Mouse (Mus musculus) midbrain, embryonic 14.5 days (tissue): ENCODE data around the gene Sh3bgrl2. TPM values are rescaled to one million over a fixed set of nuclear protein-coding genes. Genes with fewer than 3 reads are reported as not detected.

Source experiments
- ATAC-seq: fragments of 200-750 bp; cut with Nextera tagmentation; 2 replicates; pipeline ENCODE4 v1.8.0; 2017; ENCODE audit warnings: moderate number of reproducible peaks, moderate library complexity; ENCODE audit not compliant: low FRiP score, low TSS enrichment
- DNase-seq: peaks from one replicate; pipeline ENCODE4 v3.0.0-alpha.2; 2015
- H3K27ac ChIP-seq: fragments of 300-500 bp; sonication (generic); replicated peaks from 2 replicates; pipeline ENCODE4 v1.5.1; 2014; ENCODE audit warnings: mild to moderate bottlenecking, low read depth, low read length, moderate library complexity
- H3K27me3 ChIP-seq: fragments of 300-500 bp; sonication (generic); 2 replicates; pipeline ENCODE4 v1.6.1; 2014; ENCODE audit warnings: low read length, control low read depth, mixed read lengths; ENCODE audit not compliant: control insufficient read depth, insufficient read depth
- H3K36me3 ChIP-seq: fragments of 300-500 bp; sonication (generic); 2 replicates; pipeline ENCODE4 v1.6.1; 2014; ENCODE audit warnings: low read length, control low read depth; ENCODE audit not compliant: control insufficient read depth, insufficient read depth
- H3K4me1 ChIP-seq: fragments of 300-500 bp; sonication (generic); 2 replicates; pipeline ENCODE4 v1.6.1; 2014; ENCODE audit warnings: mild to moderate bottlenecking, antibody characterized with exemption, low read length, control low read depth; ENCODE audit not compliant: control insufficient read depth, insufficient read depth
- H3K4me2 ChIP-seq: fragments of 300-500 bp; sonication (generic); 2 replicates; pipeline ENCODE4 v1.6.1; 2014; ENCODE audit warnings: mild to moderate bottlenecking, low read length, moderate library complexity
- H3K4me3 ChIP-seq: fragments of 300-500 bp; sonication (generic); replicated peaks from 2 replicates; pipeline ENCODE4 v1.5.1; 2014; ENCODE audit warnings: low read depth, low read length
- H3K9ac ChIP-seq: fragments of 300-500 bp; sonication (generic); replicated peaks from 2 replicates; pipeline ENCODE4 v1.6.1; 2014; ENCODE audit warnings: mild to moderate bottlenecking, low read length, moderate library complexity
- H3K9me3 ChIP-seq: fragments of 300-500 bp; sonication (generic); 2 replicates; pipeline ENCODE4 v1.6.1; 2016; ENCODE audit warnings: low read length, control low read depth, mixed read lengths; ENCODE audit not compliant: control insufficient read depth
- WGBS: fragments of 180-500 bp; shearing (Covaris S2); extraction: QIAGEN DNeasy Blood & Tissue Kit; methylation state at CpG from one replicate; pipeline ENCODE4 v1.1.7; 2014; 5-methylcytosine and 5-hydroxymethylcytosine counted together
- polyA plus RNA-seq: library from polyadenylated mRNA; unstranded; fragments of >200 nt; fragmentation: Nextera tagmentation; extraction: Ambion mirVana; gene quantifications from 2 replicates; pipeline ENCODE4 v1.2.1, GENCODE M21; 2014

The Sh3bgrl2 gene
- polyA plus RNA-seq, 1 experiment from 2014 or later, result 10.7 TPM

DNA sequence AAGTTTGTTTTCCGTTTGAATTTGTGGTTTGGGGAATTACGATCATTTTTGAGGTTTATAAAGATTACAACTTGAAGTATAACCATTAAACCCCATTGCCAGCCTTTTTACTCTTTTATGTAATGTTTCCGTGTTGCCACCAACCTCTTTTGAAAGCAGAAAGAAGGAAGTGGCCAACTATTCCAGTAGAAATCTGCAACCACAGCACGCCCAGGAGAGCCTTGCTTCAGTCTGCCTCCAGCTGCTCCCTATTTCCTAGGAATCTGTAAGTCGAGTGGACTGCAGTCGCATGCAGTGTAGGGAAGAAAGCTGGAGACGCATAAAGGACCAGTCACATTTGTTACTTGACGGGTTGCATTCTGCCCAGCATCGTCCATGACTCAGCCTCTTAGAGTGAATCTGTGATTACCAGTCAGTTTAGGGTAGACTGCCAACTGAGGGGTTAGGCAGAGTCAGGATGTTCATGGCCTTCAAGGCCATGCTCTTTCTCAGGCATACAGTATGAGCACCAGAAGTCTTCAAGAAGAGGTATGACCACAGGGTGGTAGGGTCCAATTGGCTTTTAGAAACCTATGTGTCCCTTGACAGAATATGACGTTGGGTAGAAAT, 43.8 kb downstream of the Sh3bgrl2 start:
- no peaks in the 10 kb centered on the region for H3K27me3 ChIP-seq
- H3K36me3 ChIP-seq, result no peaks in the 10 kb centered on the region
- H3K27ac ChIP-seq, result no peak overlapping the region
- DNase-seq, result no peak
- no peak overlapping the region for H3K4me3 ChIP-seq
- peaks cover 7% of the 10 kb centered on the region; the same call in 1 of the 2 replicates for H3K4me1 ChIP-seq
- no peaks in the 10 kb centered on the region for H3K9me3 ChIP-seq
- no peak for ATAC-seq
- H3K4me2 ChIP-seq, result no peak overlapping the region
- H3K9ac ChIP-seq, result no peak overlapping the region
- 91% methylated on average over 10 of the region's 10 CpGs for WGBS

DNA sequence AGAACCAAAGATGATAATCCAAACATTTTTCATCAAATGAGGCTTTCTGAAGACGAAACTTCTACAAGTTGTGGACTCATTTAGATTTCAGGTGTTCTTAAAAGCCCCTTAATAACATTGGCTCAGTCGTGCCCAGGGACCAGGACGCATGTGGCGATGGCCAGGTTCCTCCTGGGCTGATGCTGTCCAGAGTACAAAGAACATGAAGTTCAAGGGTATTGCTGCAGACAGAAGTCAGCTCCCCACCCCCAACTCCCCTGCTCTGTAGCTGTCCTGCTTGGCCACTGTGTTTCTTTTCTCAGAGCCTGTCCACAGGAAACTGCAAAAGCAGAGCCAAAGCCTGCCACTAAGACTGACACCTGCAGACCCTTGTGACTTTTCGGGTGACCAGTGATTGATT, 45.7 kb downstream of the Sh3bgrl2 start:
- WGBS, result 96% methylated on average over 5 of the region's 5 CpGs
- Histone ChIP-seq H3K27ac (no peak overlapping the region), H3K27me3 (no peaks in the 10 kb centered on the region), H3K4me1 (peaks cover 7% of the 10 kb centered on the region; the same call in 1 of the 2 replicates), H3K9me3 (no peaks in the 10 kb centered on the region), H3K4me3 (no peak overlapping the region), H3K9ac (no peak overlapping the region), H3K4me2 (no peak overlapping the region), H3K36me3 (no peaks in the 10 kb centered on the region)
- DNase-seq (no peak), ATAC-seq (no peak)

DNA sequence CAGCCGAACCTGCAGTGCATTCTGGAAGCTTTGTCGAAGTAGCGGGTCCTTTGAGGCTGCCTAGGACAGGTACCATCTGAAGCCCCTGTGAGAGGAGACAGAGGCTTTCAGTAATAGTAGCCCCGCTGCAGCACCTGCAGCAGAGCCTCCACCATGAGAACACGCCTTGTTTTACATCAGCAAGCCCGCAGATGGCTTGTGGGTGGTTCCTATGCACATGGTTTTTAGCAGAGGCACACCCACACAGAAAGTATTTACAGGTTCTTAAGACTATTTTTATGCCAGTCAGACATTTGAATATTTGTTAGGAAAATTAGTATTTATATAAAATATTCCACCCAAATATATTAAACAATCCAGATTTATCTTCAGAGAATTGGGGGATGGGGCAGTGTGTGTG, 48.0 kb downstream of the Sh3bgrl2 start:
- Histone ChIP-seq H3K27ac (no peak overlapping the region), H3K4me3 (no peak overlapping the region), H3K9ac (no peak overlapping the region), H3K36me3 (no peaks in the 10 kb centered on the region), H3K4me2 (no peak overlapping the region), H3K4me1 (peaks cover 2% of the 10 kb centered on the region), H3K9me3 (no peaks in the 10 kb centered on the region), H3K27me3 (no peaks in the 10 kb centered on the region)
- DNase-seq (no peak), ATAC-seq (no peak)
- WGBS, result 87% methylated on average over 6 of the region's 6 CpGs

DNA sequence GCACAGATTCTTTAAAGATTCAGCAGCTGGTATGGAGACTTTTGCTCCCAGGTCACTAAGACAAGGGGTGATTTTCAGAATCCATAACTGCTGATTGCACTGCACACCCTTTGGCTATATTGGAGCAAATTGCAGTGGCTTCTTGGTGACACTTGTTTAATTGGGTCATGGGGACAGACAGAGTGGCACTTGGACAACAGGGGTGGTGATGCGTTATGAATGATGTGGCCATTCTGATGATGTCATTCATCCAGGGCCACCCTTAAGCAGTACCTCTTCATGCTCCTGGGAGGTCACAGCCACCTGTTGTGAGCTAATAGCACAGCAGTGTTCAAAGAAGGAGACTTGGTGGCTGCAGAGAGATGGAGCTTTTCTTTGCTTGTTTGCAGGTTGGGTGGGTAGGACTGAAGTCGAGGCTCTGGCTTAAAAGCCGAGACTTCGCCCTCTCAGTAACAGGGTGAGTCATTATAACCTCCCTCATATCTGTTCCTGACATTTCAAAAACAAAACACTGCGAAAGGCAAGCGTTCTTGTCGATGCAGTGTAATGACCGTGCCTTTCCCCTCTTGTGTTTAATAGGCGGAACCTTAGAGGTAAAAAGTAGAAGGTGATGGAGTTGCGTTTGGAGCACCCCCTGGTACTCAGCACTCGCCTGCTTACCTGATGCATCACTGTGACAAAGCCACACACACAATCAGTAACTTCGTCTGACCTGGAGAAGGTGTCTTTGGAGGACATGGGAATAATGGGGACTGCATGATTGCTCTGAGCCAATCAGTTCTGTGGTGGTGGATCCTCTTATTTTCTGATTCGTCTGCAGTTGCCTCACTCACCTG, 48.7 kb downstream of the Sh3bgrl2 start:
- Histone ChIP-seq H3K9me3 (no peaks in the 10 kb centered on the region), H3K9ac (no peak overlapping the region), H3K36me3 (no peaks in the 10 kb centered on the region), H3K27me3 (no peaks in the 10 kb centered on the region), H3K27ac (no peak overlapping the region), H3K4me2 (no peak overlapping the region), H3K4me1 (peaks cover 2% of the 10 kb centered on the region), H3K4me3 (no peak overlapping the region)
- no peak for ATAC-seq
- 81% methylated on average over 13 of the region's 13 CpGs for WGBS
- no peak for DNase-seq

DNA sequence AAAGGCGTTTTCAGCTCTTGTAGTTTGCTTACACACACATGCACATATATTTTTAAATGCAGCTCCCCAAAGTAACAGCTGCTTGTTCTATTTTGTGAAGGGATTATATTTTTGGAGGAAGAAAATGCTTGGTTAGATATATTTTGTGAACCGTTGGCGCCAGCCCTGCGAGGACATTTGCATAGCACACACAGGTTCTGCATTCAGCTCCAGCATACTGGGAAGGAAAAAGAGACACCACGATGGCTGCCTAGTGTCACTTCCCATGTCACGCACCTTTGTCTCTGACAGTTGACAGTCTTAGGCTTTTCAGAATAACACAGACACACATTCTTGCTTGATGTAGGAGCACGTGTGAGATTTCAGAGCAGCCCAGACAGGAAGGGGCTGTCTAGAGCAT, 49.9 kb downstream of the Sh3bgrl2 start:
- H3K9ac ChIP-seq, result no peak overlapping the region
- no peaks in the 10 kb centered on the region for H3K36me3 ChIP-seq
- H3K4me2 ChIP-seq, result no peak overlapping the region
- no peaks in the 10 kb centered on the region for H3K27me3 ChIP-seq
- WGBS, result 38% methylated on average over 7 of the region's 7 CpGs
- no peak overlapping the region for H3K4me3 ChIP-seq
- H3K9me3 ChIP-seq, result no peaks in the 10 kb centered on the region
- no peak overlapping the region for H3K27ac ChIP-seq
- peaks cover 2% of the 10 kb centered on the region for H3K4me1 ChIP-seq
- ATAC-seq (no peak), DNase-seq (no peak)

DNA sequence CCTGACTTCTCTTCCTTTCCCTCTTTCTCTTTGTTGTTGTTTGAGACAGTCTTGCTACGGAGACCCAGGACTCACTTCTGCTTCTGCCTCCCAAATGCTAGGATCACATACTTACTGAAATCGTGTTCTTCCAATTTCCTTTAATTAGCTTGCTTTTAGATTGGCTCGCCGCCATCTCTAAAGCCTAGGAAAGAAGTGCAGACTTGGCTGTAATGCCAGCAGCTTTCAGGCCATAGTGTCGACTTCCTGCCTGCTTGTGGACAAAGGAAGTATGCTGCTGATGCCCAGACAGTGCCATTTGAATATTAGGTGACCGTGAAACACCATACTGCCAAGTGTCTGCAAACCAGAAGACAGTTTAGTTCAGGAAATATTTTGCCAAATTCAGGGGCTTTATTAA, 51.4 kb downstream of the Sh3bgrl2 start:
- Histone ChIP-seq H3K9ac (no peak overlapping the region), H3K4me1 (peaks cover 11% of the 10 kb centered on the region), H3K36me3 (no peaks in the 10 kb centered on the region), H3K4me3 (no peak overlapping the region), H3K27ac (no peak overlapping the region), H3K9me3 (no peaks in the 10 kb centered on the region), H3K4me2 (no peak overlapping the region), H3K27me3 (no peaks in the 10 kb centered on the region)
- ATAC-seq, result no peak
- 74% methylated on average over 6 of the region's 6 CpGs for WGBS
- DNase-seq, result no peak

DNA sequence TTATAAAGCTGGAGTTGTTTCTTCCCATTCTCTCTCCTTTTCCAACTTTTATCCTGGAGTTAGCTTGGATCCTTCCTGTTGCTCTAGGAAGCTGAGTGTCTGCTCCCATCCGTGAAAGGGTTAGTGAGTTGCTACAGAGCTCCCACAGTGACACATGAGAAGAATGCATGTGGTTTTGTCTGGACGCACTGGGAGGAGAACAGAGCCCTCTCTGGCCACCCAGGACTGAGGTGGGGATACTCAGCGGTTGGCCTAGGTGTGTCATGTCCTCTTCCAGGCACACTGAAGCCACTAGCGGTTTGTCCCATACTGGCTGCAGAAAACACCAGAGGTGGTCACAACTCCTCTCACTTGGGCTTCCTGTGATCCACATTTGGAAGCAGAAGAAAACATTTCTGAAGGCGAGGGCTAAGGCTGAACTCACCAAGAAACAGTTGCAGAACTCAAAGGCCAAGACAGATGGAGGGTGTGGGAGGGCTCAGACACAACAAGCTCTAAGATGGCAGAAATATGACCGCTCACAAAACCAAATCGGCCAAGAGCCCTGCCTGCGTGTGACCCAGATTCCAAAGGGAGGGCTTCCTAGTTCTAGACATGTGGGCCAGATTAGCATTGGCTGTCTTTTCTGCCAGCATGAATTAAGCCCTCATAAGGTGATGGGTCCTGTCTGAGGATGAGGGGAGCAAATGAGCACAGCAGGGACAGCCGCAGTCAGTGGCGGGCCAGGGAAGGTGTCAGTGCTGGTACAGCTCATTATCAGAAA, 52.3 kb downstream of the Sh3bgrl2 start:
- 56% methylated on average over 10 of the region's 10 CpGs for WGBS

DNA sequence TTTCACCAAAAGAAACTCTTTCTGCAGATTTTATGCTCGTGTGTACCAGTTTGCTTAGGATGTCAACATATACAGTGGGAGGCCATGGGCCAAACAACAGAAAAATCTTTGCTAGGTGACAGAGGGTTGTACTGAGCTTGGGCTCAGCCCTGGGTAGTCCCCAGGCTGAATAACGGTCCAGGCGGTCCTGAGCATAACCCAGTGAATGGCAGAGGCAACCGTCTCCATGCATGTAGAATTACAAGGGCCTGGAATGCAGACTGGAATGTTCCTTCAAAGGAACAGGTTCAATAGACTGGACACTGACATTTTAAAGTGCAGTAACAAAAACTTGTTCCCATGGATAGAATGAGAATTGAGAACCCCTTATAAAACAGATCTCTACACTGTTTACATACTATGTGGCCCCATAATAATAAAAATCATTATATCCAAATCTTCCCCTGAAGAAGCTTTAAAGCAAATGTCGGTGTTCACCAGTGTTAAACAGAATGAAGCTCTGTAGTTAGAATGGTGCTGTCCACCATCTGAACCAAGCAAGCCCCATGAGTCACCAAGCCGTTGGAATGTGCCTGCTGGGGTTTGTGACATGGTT, 54.1 kb downstream of the Sh3bgrl2 start:
- Histone ChIP-seq H3K9ac (no peak overlapping the region), H3K27ac (no peak overlapping the region), H3K36me3 (no peaks in the 10 kb centered on the region), H3K4me1 (peaks cover 11% of the 10 kb centered on the region), H3K27me3 (no peaks in the 10 kb centered on the region), H3K4me3 (no peak overlapping the region), H3K9me3 (no peaks in the 10 kb centered on the region), H3K4me2 (no peak overlapping the region)
- DNase-seq, result no peak
- WGBS, result 17% methylated on average over 6 of the region's 6 CpGs
- no peak for ATAC-seq

More for the DNA sequence above, 52.3 kb downstream of the Sh3bgrl2 start:
- Histone ChIP-seq H3K9me3 (no peaks in the 10 kb centered on the region), H3K4me2 (no peak overlapping the region), H3K4me3 (no peak overlapping the region), H3K36me3 (no peaks in the 10 kb centered on the region), H3K4me1 (peaks cover 11% of the 10 kb centered on the region), H3K27ac (no peak overlapping the region), H3K9ac (no peak overlapping the region), H3K27me3 (no peaks in the 10 kb centered on the region)
- no peak for ATAC-seq
- no peak for DNase-seq
